Mouse (Mus musculus) cerebral cortex, adult 2 months (tissue): Measurements from ENCODE around the gene Hdgfl2.

Experiments used
- WGBS: fragments of 180-500 bp; shearing (Covaris S2); methylation state at CpG from one replicate; pipeline ENCODE4 v1.1.7; 2018; 5-methylcytosine and 5-hydroxymethylcytosine counted together

The Hdgfl2 gene

DNA sequence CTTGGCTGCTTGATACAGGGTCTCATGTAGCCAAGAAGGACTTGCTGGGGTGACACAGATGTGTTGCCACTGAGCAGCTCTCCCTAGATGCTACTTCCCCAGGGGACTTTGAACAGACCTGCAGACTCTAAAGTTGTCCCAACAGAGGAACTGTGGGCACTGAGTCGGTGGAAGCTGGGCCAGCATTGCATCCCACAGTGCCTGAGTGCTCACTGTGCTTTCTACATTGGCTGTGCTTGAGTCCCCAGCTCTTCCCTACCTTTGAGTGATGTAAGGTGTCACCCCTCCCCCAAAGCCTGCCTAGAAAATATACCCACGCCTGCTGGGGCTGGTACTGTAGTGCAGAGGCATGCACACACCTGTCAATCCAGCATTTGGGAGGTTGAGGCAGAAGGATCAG is 28.3 kb downstream of the Hdgfl2 start:
- WGBS = 59% methylated on average over 2 of the region's 2 CpGs

GRCm38 (mm10) chr17:56108334-56109044 is 29.1 kb downstream of the Hdgfl2 start:
- 49% methylated on average over 6 of the region's 6 CpGs for WGBS

- 50% methylated on average over 10 of the region's 10 CpGs for WGBS
Observed at GRCm38 (mm10) chr17:56109219-56110051, 30.0 kb downstream of the Hdgfl2 start, which contains the start of gene Plin4. Plin4 (minus strand) TSS chr17:56109803.

DNA sequence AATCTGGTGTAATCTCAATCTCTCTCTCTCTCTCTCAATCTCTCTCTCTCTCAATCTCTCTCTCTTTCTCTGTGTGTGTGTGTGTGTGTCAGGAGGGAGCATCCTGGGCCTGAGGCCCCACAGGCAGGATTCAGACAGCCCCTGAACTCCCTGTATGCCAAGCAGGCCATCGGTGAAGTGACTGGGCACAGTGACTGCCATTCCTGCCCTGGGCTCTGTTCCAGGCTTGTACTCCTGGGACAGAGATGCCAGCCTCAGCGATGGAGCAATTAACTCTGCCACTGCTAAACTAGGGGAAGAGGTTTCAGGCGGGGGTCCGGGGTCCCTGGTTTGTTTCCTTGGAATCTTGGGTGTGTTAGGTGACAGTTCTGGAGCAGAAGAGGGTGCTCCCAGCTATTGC is 31.1 kb downstream of the Hdgfl2 start:
- WGBS = 50% methylated on average over 4 of the region's 4 CpGs

- WGBS = 64% methylated on average over 1 of the region's 1 CpGs
Observed at GRCm38 (mm10) chr17:56111021-56111420, 31.6 kb downstream of the Hdgfl2 start.

- 50% methylated on average over 5 of the region's 5 CpGs for WGBS
Observed at GRCm38 (mm10) chr17:56111864-56112263, 32.4 kb downstream of the Hdgfl2 start.

DNA sequence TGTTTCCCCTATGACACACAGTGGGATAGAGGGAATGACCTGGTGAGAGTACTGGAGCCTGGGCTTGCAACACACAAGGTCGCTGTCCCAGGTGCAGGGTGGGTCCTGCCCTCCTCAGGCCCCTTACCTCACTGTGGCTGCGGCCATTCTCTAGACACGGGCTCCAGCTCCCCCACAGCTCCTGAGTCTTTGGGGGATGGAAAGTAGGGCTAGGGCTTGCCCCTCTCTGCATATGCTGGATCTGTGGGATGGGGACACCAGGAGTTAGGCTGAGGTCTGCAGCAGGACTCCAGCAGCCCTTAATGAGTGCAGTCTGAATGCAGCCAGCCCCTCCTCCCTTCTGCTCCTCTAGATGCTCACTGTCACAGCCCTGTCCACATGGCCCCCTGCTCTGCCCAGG is 33.3 kb downstream of the Hdgfl2 start:
- 84% methylated on average over 3 of the region's 3 CpGs for WGBS

DNA sequence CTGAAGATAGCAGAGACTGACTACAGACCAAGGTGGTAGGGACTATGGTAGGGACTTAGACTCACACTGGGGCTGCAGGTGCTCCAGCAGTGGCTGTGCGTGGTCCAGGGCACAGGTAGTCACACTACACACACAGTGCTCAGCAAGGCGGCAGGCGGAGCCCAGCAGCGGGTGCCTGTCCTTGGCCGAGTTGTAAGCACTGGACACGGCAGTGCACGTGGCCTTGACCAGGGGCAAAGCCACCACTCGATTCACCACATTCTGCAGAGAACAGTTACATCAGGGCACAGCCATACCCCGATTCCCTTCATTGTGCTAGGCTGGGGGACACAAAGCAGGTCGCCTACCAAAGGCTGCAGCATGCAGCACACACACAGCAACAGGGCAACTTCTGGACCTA is 36.8 kb downstream of the Hdgfl2 start:
- WGBS = 76% methylated on average over 10 of the region's 10 CpGs

- WGBS = under 1% methylated on average over 27 of the region's 27 CpGs
Observed at GRCm38 (mm10) chr17:56117251-56117710, 37.8 kb downstream of the Hdgfl2 start, which contains the start of gene Plin5. Plin5 (minus strand) TSS chr17:56117596.

DNA sequence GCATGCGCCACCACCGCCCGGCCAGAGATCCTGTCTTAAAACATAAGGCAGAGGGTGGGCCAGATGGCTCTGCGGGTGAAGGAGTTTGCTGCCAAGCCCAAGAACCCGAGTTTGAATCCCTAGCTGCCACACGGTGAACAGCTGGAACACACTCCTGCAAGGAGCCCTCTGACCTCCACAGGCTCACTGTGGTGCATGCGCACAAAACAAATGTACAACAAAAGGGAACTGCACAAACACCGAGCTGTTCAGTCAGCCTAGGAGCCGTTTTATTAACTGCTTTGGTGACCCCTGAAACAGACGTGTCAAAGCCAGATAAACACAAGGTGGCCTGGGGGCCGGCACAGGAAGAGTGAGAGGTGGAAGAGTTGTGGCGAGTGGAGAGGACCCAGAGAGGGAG is 40.0 kb downstream of the Hdgfl2 start:
- 53% methylated on average over 12 of the region's 12 CpGs for WGBS

DNA sequence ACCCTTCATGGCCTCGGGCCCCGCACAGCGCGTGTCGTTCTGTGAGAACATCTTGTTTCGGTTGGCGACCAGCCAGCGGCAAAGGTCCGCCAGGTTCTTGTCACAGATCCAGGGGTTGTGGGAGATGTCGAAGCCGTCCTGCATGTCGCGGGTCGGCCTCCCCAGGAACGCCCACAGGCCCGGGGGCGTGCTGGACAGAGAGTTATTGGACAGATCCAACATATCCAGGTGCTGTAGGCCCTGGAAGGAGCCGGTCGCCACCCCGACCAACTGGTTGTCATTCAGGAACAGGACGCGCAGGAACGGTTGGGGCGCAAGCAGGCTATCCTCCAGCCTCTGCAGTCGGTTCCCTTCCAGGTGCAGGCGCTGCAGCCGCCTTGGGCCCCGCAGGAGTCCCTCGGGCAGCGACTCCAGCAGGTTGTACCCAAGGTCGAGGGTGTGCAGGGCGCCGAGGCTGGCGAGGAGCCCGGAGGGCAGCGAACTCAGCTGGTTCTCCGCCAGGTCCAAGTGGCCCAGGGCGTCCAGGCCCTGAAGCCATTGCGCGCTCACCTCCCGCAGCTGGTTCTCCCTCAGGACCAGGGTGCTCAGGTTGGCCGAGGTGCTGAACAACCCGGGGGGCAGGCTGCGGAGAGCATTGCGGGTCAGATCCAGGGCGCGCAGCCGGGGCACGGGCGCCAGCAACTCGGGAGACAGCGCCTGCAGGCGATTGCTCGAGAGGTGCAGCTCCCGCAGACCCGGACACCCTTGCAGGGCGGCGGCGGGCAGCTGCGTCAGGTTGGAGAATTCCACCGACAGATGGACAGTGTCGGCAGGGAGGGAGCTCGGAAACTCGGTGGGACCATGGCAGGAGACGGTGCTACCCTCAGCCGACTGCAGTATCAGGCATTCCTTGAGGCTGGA is 40.8 kb downstream of the Hdgfl2 start:
- WGBS = 7% methylated on average over 66 of the region's 66 CpGs

- 60% methylated on average over 2 of the region's 2 CpGs for WGBS
Observed at GRCm38 (mm10) chr17:56121826-56122225, 42.4 kb downstream of the Hdgfl2 start, which contains the start of gene Lrg1. Lrg1 (minus strand) TSS chr17:56122001.

- 91% methylated on average over 12 of the region's 12 CpGs for WGBS
Observed at GRCm38 (mm10) chr17:56123161-56123560, 43.7 kb downstream of the Hdgfl2 start.

DNA sequence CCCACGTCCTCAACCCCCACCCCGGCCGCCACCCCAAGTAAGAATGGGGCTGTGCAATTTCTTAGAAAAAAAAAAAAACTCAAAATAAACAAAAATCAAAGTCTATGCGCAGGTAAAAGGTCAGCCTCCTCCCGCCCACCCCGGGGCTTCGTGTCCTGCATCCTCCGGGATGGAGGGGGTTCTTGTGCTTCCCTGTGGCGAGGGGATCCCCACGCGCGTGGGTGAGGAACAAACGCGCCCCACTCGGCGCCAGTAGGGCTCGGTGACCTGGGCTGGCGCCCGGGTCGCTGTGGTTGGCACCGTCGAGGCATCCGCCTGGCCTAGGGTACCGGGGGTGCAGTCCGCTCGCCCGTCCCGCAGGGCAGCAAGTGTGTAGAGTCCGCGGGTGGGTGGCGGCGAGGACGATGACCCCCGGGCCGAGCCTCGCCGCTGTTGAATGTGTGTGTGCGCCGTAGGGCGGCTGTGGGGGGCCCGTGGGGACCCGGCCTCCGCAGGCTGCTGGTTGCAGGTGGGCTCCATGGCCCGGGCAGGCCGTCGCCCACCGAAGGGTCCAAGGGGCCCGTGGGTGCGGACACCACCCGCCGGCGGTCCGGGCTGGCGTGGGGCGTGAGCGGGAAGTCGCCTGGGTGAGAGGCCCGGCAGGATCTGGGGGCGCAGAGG is 44.4 kb downstream of the Hdgfl2 start:
- WGBS = 63% methylated on average over 59 of the region's 59 CpGs

DNA sequence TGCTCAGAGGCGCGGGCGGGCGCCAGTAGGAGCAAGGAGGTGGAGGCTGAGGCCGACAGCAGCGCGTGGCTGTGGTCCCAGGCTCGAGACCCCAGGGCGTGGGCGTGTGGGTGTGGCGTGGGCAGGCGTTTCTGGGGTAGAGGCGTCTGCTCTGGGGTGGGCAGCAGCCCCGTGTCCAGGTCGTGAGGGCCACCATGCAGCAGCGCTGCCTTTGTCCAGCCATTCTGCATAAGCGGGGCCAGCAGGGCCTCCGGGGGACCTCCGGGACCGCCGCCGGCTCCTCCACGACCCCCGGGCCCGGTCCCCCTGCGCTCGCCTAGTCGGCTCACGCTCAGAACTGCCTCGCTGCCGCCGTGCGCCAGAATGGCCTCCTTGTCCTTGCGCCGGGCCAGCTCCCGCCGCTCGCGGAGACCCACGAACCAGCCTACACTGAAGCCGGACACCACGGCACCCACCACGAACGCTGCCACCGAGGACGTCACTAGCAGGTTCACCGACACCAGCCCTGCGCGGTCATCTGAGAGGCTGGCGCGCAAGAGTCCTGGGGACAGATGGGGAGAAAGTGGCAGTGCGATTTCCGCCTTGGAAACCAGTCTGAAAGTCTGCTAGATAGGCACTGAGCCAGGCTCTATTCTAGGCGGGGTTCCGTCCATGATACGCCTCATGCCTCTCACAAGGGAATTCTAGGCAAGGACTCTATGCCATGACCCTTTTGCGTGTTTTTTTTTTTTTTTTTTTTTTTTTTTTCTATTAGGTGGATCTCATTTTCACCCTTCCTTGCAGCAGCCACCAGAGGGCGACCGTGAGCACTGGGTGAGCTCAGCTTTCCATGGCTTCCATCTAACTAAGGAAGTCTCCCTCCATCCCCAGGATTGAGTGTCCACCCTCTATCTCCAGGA is 45.2 kb downstream of the Hdgfl2 start:
- whole genome bisulfite sequencing = 40% methylated on average over 59 of the region's 59 CpGs

GRCm38 (mm10) chr17:56125276-56125630 is 45.8 kb downstream of the Hdgfl2 start:
- 93% methylated on average over 4 of the region's 4 CpGs for WGBS

DNA sequence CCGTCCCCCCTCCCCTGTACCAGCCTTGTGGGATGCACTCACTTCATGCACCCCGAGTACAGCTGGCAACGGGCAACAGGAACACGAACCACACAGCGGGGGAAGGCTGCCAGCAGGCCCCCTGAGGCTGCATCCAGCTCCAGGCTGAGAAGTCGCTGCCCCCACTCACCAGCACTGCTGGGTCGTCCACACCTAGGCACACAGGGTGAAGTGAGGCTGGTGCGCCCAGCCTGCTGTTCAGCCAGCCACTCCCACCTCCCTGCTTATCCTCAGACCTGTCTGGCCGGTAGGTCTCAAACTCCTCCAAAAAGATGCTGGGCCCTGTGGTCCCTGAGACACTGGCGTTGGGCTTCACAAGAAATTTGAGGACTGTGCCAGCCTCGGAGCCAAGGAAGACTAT is 46.7 kb downstream of the Hdgfl2 start:
- WGBS = 77% methylated on average over 11 of the region's 11 CpGs

DNA sequence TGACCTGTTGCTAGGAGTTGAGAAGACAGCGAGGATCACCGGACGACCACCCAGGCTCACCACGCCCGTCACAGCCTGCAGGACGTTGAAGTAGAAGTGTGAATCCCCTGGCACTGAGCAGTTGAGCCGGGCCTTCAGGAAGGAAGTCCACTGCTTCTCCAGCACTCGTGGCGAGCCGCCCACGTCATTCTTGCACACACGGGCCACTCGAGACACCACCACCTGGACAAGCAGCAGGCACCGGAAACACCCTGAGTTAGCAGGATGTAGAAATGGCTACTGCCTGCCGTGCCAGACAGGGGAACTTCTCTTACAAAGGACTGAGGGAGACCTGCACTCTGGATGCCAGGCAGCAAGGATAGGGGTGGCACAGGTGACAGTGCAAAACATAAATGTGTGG is 48.8 kb downstream of the Hdgfl2 start:
- WGBS = 59% methylated on average over 15 of the region's 15 CpGs

- WGBS = 88% methylated on average over 10 of the region's 10 CpGs
Observed at GRCm38 (mm10) chr17:56131136-56131535, 51.7 kb downstream of the Hdgfl2 start.

DNA sequence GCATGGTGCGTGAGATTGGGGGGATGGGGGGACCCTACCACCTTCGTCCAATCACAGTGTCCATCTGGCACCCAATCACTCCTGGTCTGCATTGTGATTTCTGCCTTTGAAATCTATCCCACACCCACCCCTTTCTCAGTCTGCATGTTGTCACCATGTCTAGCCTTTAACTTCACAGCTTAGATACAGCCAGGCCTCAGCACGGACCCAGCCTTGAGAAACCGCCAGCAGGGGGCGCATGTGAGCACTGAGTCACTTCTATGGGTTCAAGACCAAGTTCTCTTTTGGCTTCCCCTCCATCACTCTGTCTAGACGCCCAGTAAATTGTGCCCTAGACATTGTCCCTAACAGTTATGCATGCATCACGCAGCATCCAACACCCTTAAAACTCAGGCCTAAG is 52.4 kb downstream of the Hdgfl2 start:
- WGBS = 41% methylated on average over 7 of the region's 7 CpGs
